Mouse (Mus musculus) cortical plate, adult 2 months (tissue): ENCODE results near the gene Specc1. TPM values are rescaled to one million over a fixed set of nuclear protein-coding genes. Genes with fewer than 3 reads are reported as not detected.

Source experiments
- H3K27ac ChIP-seq: fragments of 200-500 bp; 2 replicates; pipeline ENCODE4 v1.5.1; 2012; ENCODE audit warnings: low read length, control low read depth, inconsistent platforms; ENCODE audit not compliant: insufficient read depth
- H3K4me1 ChIP-seq: fragments of 200-500 bp; 2 replicates; pipeline ENCODE4 v1.6.1; 2011; ENCODE audit warnings: low read length; ENCODE audit not compliant: control insufficient read depth, insufficient read depth
- H3K4me3 ChIP-seq: fragments of 200-500 bp; 2 replicates; pipeline ENCODE4 v1.5.1; 2011; ENCODE audit warnings: mild to moderate bottlenecking, low read length, control low read depth; ENCODE audit not compliant: insufficient read depth
- CTCF ChIP-seq: fragments of 200-500 bp; IDR thresholded peaks from 2 replicates; pipeline ENCODE4 v1.5.1; 2011; ENCODE audit warnings: mild to moderate bottlenecking, control low read depth, low read length; ENCODE audit not compliant: insufficient read depth; ENCODE audit errors: extremely low read depth
- POLR2A ChIP-seq: fragments of 200-500 bp; IDR thresholded peaks from 2 replicates; pipeline ENCODE4 v1.6.1; 2011; ENCODE audit warnings: mild to moderate bottlenecking, low read length, control low read depth; ENCODE audit not compliant: insufficient read depth; ENCODE audit errors: extremely low read depth
- polyA plus RNA-seq: library from polyadenylated mRNA; depleted of rRNA; stranded (reverse); fragments of >200 nt; gene quantifications from 2 replicates; pipeline ENCODE4 v1.2.3, GENCODE M21; 2012

The Specc1 gene
- polyA plus RNA-seq, 1 experiment = 43.2 TPM

DNA sequence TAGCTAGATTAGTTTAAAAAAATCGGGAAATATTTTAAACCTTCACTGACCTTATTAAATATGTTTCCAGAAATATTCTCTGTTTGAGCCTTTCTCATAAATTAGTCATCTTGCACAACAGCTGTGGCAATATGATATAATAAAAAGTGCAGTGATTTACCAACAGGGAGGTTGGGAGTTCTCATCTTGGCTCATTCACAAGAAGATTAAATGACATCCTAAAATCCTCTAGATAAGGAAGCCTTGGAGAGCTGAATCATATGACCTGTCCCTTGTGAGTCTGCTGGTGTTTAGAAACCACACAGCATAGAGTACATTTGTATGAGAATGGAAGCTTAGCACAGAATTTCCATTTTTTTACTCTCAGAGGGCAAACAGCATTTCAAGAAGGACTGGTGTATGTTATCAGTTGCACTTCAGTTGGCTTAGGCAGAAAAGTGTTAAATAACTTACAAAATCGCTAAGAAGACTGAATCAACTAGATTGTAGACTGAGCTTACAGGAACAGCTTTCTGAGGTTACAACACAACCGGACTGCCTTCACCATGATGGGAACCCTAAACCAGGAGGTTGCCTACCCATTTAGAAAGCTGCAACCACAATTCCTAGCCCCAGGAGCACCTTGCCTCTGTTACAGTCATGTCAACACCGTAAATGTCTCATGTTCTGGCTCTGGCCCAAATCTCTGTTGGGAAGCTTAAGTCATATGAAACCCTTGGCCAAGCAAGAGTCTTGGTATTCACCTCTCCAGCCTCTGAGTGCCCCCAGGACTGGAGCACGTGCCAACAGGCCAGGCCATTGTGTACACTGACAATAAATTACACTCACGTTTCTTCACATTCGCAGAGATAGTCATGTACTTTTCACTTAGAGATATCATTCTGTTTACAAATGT, 188.9 kb downstream of the Specc1 start:
- TF ChIP-seq POLR2A (no peak), CTCF (no peak)
- Histone ChIP-seq H3K27ac (no peak overlapping the region), H3K4me3 (no peak overlapping the region), H3K4me1 (no peaks in the 10 kb centered on the region)

DNA sequence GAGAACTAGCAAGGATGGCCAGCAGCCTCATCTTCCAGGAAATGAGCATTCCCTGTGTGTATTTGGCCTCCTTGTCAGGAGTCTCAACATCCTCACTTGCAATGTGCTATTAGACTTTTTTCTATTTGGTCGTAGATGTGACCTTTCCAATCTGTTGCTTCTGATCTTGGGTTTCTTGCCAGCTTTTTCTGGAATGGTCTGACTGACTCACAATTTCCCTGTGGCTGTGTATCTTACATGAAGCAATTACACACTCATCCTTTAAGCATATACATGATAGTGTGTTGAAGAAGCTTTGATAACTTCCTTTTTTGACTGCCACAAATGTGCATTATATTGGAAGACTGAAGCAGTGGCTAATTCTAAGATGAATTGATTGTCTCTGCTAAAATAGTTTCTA, 190.1 kb downstream of the Specc1 start:
- TF ChIP-seq CTCF (no peak), POLR2A (no peak)
- Histone ChIP-seq H3K4me1 (no peaks in the 10 kb centered on the region), H3K27ac (no peak overlapping the region)

DNA sequence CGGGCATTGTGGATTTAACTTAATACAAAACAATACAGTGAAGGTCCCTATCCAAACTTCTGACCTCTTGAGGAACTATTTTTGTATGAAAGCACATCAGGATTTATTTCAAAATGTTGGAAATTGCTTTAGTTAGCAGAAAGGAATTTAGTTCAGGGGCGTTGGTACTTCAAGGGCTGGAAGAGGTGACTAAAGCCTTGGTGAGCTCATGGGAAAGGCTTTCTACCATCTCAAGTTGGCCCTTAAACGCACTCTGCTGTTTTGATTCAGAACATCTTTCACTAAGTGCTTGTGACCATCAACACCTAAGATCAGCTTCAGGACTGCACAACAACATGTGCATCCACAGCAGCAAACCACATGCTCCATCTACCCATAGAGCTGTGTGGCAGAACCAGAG, 191.5 kb downstream of the Specc1 start:
- Histone ChIP-seq H3K27ac (no peak overlapping the region), H3K4me1 (no peaks in the 10 kb centered on the region), H3K4me3 (no peak overlapping the region)
- TF ChIP-seq POLR2A (no peak), CTCF (no peak)

More for the DNA sequence above, 190.1 kb downstream of the Specc1 start:
- H3K4me3 ChIP-seq = no peak overlapping the region

DNA sequence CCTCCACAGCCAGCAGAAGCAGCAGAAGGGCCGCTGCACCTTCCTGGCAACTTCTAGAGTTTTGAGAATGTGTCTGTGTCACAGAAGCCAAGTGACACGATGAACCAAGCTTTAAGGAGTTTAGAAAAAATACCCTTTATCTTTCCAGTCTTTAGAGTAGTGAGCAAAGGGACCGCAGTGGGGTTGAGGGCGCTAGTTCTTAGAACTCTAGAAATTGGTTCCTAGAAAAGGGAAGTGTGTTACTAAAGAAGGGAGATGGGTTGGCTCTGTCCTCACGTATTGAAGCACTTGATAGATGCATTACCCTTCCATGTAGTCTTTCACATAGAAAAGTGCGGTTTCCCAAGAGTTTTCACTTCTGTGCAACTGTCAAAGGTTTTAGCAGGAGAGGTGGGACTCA, 191.9 kb downstream of the Specc1 start:
- no peak overlapping the region for H3K4me3 ChIP-seq
- H3K4me1 ChIP-seq = no peaks in the 10 kb centered on the region
- no peak overlapping the region for H3K27ac ChIP-seq
- TF ChIP-seq POLR2A (no peak), CTCF (no peak)

DNA sequence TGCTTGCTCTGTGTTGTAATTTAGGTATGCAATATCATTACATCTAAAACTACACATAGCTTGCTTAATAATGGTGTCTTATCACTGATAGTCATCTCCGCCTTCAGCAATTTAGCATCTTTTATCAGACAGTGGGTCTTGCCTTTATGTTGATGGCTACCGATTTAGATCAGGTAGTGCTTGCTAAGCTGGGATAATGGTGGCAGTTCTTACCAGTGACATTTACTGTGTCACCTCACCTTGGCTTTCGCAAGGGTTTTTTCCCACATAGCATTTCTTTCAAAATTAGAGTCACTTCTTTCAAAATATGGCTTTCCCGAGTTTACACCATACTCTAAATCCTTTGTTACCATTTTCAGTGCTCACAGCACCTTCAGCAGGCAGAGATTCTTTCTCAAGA, 196.5 kb downstream of the Specc1 start:
- Histone ChIP-seq H3K4me3 (no peak overlapping the region), H3K4me1 (no peaks in the 10 kb centered on the region), H3K27ac (no peak overlapping the region)
- TF ChIP-seq POLR2A = no peak
- TF ChIP-seq CTCF = no peak

DNA sequence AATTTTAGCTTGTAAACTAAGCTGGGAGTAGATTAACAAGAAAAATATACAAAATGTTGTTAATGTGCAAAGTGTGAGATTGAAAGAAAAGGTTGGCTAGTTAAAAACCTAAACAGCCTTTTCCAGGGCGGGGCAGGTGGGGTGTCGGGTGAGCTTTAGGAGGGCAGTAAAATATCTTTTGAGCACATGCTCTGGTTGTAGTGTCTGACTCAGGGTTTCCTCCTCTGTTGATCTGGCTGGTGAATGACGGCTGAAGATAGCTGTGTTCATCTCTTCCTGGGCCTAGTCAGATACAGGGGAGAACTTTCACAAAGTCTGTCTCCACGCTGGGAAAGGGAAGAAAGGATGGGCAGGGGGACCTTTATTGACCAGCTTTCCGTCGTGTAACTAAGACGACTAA, 203.2 kb downstream of the Specc1 start:
- no peaks in the 10 kb centered on the region for H3K4me1 ChIP-seq
- TF ChIP-seq POLR2A (no peak), CTCF (no peak)
- no peak overlapping the region for H3K4me3 ChIP-seq
- H3K27ac ChIP-seq = no peak overlapping the region

DNA sequence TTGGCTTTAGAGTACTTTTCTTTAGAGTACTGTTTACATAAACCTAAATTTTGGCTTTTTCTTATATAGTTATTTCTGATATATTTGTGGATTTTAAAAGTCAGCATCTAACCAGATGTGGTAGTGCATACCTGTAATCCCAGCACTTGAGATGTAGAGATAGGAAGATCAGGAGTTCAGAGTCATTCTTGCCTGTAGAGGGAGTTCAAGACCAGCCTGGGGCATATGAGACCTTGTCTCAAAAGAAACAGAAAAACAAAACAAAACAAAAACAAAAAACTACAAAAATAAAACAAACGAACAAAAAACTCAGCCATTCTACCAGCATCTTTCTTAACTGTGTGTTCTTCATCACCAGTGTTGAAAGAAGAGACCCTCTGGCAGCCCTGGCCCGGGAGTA, 204.9 kb downstream of the Specc1 start:
- Histone ChIP-seq H3K27ac (no peak overlapping the region), H3K4me3 (no peak overlapping the region), H3K4me1 (no peaks in the 10 kb centered on the region)
- no peak for TF ChIP-seq POLR2A
- no peak for TF ChIP-seq CTCF

DNA sequence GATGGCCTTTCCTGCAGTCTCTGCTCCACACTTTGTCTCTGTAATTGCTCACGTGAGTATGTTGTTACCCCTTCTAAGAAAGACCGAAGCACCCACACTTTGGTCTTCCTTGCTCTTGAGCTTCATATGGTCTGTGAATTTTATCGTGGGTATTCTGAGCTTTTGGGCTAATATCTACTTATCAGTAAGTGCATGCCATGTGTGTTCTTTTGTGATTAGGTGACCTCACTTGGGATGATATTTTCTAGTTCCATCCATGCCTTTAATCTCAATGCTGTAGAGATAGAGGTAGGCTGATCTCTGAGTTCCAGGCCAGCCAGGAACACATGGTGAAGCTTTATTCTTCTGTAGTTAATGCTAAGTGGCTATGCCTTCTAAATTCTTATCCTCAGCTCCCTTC, 207.8 kb downstream of the Specc1 start:
- Histone ChIP-seq H3K4me3 (no peak overlapping the region), H3K4me1 (no peaks in the 10 kb centered on the region), H3K27ac (no peak overlapping the region)
- TF ChIP-seq CTCF = no peak
- TF ChIP-seq POLR2A = no peak

DNA sequence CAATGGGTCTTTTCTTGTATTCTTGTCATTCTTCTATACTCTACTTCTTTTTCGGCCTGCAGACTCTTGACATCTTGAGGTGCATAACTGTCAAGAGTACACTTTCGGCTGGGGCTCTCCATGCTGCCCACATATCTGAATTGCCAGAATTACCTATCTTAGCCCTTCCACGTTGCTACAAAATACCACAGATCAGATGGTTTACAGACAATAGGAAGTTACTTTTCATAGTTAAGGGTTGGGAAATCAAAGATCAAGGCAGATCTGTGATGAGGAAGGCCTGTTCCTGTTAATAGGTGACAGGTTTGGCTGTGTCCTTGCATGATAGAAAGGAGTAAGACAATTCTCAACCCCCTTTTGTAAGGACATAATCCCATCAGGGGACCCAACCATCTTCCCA, 209.9 kb downstream of the Specc1 start:
- Histone ChIP-seq H3K4me3 (no peak overlapping the region), H3K4me1 (no peaks in the 10 kb centered on the region), H3K27ac (no peak overlapping the region)
- TF ChIP-seq POLR2A = no peak
- TF ChIP-seq CTCF = no peak

DNA sequence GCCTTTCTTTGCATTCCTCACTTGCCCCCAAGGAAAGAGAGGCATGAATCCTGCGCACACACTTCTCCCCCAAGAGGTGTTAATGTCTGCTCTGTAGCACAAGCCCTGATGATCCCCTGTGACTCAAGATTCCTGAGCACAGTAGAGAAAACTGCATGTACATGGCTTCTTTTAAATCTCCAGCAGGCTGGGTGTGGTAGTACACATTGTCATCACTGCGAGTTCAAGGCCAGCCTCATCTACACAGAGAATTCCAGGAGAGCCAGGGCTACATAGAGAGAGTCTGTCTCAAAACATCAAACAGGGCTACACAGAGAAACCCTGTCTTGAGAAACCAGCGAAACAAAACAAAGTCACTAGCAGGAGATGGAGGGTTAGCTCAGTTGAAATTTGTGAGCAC, 211.6 kb downstream of the Specc1 start:
- no peak overlapping the region for H3K27ac ChIP-seq
- no peak overlapping the region for H3K4me3 ChIP-seq
- no peaks in the 10 kb centered on the region for H3K4me1 ChIP-seq
- TF ChIP-seq CTCF = no peak
- no peak for TF ChIP-seq POLR2A
